Mouse (Mus musculus): ENCODE measurements around the gene Rarres1. TPM values are rescaled to one million over a fixed set of nuclear protein-coding genes. Genes with fewer than 3 reads are reported as not detected.

Gene Rarres1
- total RNA-seq, 2 experiments from 2014 or later, result 0.26 to 1.1 TPM

Other genes with a start within 250 kb of the Rarres1 start
- 1 to 10 TPM; 5.3 to 8.6 TPM for gene Mlf1, start 141.4 kb downstream of the Rarres1 start, total RNA-seq (2021)
- gene Gm17402, start 140.4 kb downstream of the Rarres1 start, total RNA-seq (2021), result not detected
- gene Gfm1, start 85.4 kb downstream of the Rarres1 start, total RNA-seq (2021), result 100 to 1,000 TPM; 102 to 108 TPM
- 10 to 100 TPM in 1 of 2 experiments, 1 to 10 TPM in 1; 7.1 to 15.8 TPM for gene Lxn, start 51.6 kb downstream of the Rarres1 start, total RNA-seq (2021)
- gene Mfsd1, start 67.2 kb upstream of the Rarres1 start, total RNA-seq (2021), result 10 to 100 TPM; 54.1 to 78.3 TPM